Mouse (Mus musculus): Measurements from ENCODE around the gene Aspscr1.
A peak's percentile ranks its signal among the peaks of the same experiment; 100 is the strongest.

The Aspscr1 gene

DNA sequence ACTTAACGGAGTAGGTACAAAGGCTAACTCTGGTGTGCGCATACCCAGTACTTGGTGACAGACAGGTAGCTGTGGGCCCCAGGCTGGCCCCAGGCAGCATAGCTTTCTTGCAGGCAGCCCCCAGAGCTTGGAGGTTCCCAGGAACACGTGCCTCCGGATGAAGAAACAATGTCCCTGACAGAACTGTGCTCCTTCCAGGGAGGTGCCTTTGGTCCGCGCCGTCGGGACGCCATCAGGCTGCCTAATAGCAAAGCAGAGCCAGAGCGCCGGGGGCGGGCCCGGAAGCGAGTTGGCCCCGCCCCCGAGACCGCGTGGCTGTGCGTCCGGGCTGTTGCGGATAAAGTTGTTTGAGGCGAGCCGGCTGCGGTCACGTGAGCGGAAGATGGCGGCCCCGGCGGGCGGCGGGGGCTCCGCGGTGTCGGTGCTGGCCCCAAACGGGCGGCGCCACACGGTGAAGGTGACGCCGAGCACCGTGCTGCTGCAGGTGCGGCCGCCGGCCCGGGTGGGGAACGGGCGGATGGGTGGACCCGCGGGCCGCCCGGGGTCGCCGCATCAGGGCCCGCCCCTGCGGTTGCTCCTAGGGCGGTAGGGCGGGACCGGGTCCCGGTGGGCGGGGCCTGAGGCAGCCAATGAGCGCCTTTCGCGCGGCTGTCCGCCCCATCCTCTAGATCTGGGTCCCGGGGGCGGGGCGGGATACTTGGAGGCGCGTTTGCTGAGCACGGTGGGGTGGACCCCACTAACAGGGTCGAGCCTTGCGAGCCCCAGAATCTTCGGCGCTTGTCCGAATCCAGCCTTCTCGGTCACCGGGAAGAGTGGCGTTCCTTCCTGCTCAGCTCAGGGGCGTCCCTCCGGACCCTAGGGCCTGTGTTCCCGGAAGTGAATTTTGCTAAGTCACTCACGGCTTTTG lies at the start of gene Aspscr1:
TSS of gene Aspscr1 (plus strand) at position 287 of the 907 bp plus-strand sequence.
- peak; percentile 96 for DNase-seq (ENCODE audit: low spot score)

DNA sequence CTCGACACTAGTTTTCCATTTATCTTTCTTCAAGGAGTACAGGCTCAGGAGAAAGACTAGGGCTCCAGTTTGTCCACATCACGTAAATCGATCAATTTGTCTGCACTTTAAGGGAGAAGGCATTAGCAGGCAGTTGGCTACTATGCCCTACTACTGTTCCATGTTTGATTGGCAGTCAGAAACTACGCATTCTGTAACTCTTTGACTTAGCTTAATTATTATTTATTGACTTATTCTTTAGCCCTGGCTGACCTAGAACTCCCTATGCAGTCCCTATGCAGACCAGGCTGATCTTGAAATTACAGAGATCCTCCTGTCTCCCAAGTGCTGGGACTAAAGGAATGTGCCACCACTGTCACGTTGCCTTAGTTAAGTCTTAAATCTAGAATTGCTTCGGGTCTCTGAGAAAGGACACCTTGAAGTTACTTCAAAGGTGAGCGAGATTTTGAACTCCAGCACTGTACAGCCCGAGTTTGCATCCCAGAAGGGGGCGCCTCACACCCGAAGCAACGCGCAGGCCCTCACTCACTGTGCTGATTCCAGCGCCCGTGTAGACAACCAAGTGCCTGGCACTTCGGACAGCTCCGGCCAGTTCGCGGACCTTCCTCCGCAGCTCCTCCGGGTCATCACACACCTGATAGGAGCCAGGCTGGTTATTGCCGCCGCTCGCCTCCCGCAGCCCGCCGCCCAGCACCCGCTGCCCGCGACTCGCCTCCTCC lies 48.7 kb upstream of the Aspscr1 start:
- peak; percentile 77 for DNase-seq (ENCODE audit: low spot score)

DNA sequence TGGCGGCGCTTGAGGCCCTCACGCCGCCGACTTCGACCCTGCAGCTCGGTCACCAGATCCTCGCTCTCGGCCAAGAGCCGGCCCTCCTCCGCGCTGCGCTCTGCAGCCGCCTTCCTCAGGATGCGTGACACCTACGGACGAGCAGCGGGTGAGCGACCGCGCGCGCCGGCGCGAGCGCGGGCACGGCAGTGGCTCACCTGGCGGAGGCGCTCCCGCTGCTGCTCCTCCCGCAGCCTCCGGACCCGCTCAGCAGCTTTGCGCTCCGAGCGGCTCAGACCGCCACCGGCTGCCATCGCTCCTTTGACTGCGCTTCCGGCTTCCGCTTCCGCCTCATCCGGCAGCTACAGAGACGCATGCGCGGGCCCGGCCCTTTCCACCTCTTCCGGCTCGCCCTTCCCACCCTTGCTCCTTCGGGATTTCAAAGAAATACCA lies 48.1 kb upstream of the Aspscr1 start:
- DNase-seq (ENCODE audit: low spot score), result peak; percentile 89

DNA sequence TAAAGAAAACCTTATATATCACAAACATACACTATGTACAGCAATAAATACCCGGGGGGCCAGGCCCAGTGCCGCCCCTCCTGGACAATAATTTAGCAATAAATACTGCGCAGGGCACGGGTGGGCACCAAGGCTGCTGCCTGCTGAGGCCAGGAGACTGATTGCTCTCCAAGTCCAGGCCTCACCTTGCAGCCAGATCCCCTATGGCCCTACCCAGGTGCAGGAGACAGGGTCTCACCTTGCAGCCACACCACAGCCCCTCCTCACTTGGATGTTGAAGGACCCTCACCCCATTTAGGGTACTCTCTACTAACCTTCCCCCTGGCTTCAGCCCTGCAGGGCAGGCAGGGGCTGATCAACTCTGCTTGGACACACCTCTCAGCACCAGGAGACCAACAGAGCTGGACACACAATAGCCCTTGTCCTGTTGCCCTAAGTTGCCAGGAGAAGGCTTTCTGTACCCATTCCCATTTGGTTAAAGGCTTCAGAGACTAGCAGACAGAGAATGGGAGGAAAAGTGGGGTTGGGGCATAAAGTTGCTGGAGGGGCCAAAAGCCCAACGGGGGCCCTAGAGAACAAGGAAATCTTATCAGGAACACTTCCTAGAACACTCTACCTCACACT lies 47.5 kb upstream of the Aspscr1 start, which contains the start of gene Sirt7:
TSS of gene Sirt7 (minus strand) at position 89 of the 624 bp plus-strand sequence.
- DNase-seq (ENCODE audit: low spot score), result no peak

DNA sequence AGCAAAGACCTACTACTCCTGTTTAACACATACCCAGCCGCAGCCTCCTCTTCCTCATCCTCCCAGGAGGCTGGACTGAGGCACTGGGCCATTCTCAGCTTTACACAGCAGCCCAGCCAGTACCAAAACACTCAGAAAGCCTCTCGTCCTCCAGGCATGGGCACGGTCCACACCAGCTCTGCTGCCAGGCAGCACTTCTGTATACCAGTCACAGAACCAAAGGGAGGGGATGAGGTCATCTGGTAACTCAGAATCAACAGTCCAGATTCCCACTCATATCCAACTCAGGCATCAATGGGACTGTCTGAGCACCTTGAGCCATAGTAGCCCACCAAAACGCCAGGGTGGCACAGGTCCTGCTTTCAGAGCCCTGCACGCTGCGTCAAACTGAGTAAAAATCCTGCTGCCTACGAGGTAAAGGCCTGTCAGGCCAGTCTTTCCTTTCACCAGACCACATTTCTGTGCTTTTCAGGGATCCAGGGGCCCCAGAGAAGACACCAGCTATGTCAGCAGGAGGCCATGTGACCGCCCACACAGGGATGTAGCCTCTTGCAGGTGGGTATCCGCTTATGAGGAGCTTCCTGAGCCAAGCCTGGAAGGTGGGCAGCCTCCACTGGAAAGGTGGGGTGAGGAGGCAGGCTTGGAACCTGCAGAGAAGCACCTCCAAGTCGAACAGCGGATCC lies 45.8 kb upstream of the Aspscr1 start:
- DNase-seq (ENCODE audit: low spot score), result no peak

DNA sequence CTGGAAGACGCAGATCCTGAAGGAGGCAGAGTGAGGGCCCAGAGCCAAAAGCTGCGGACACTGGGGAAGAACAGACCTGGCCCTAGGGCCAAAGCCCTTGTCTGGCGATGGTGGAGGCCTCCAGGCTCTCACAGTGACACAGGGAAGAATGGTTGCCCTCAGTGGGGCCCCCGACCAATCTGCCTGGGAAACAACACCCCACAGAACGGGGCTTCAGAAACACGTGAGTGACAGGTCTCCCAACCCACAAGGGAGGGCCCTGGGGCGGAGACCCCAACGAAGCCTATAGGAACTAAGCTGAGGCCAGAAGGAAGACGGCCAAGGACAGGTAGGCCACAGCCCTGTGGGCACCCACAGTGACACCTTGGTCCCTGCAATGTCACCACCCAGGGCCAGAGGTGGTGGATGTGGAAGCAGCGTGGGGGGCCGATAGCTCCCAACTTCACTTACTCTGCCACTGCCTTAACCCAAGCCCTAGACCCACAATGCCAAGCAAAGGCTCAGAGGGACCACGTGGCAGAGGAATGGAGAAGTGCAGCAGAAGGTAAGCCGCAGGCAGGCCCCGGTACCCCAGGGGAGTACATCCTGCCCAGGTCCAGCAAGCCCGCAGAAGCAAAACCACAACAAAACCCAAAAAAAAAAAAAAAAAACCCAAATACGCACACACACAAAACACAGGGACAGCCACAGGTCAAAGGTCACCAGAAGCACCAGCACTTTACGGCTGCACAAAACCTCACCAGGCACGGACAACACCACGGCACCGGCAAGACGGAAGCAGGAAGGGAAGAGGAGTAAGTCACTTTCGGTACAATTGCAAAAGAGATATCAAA lies 45.1 kb upstream of the Aspscr1 start:
- no peak for DNase-seq (ENCODE audit: low spot score)

DNA sequence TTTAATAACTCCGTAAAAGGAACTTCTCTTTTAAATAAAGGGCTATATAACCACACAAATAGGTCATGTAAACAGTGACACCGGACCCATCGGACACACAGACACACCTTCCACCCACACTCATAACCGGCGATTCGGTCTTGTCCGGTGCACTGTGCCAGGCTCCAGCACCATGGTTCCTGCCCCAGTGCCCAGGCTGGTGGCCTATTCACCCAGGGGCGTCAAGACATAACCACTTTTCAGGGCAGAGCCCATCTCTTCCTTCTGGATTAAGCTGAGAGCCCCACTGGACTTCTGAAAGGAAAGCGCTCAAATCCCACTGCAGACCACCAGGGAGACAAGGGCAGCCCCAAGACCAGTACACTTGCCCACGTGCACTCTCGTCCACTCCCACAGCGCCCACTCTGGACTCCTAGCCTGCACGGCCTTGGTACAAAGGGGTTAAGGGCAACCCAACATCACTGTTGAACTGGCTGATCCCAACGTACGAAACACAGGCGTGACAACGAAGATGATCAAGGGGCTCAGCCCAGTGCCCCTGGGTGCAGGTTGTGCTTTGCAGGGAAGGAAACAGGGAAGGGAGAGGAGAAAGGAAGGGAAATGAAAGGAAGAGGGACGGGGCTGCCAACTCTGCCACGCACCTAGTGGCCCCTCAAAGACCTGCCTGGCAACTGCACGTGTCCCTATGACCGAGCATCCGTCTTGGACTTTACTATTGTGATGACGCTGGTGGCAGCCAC lies 44.0 kb upstream of the Aspscr1 start:
- DNase-seq (ENCODE audit: low spot score), result no peak

DNA sequence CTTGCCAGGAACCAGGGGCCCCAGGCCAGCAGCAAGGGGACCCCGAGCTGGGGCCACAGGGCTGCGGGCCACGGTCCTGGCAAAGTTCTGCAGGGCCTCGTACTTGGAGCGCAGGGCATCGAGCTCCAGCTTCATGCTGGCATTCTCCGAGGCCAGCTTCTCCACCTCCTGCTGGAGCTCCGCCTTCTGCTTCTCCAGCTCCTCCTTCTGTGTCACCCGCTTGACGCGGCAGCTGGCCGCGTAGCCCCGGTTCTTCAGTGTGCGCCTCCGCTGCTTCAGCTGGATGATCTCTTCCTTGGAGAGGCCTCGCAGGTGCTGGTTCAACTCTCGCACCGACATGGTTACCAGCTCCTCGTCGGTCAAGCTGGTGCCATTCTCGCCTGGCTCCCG lies 43.4 kb upstream of the Aspscr1 start:
- DNase-seq (ENCODE audit: low spot score), result no peak

DNA sequence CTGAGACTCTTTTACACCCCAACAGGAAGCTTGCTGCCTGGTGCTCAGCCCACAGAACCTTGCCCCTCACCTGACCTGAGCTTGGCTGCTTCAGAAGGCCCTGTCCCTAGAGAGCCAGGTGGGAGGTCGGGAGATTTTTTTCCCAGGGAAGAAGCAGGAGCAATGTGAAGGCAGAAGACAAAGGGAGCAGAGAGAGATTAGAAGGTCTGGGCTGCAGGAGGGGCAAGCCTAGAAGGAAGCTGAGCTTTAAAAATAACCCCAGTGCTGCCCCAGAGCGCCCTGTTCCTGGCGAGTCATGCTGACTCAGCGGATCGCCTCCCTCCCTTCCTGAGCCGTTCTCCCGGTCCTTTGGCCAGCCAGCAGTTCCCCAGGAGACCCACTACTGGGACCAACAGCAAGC lies 42.9 kb upstream of the Aspscr1 start:
- peak; percentile 74 for DNase-seq (ENCODE audit: low spot score)

DNA sequence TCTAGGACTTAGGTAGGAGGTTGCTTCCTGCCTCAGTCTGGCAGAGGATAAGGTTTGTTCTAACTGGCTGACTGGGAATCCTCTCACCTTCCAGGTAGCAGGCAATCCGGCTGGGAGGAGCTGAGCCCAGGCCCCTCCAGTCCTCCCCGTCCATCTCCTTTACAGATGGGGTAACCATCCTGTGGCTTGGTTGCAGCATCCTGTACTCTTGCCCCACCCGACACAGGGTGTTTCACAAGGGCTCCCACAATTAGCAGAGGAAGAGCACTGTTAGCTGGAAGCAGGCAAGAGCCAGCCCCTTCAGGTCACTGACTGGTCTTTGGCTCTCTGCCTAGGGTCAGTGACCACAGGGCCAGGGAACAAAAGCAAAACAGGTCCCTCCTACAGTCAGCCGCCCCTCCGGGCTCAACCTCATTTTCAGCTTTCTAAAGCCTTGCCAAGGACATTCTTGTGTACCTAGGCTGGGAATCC lies 42.3 kb upstream of the Aspscr1 start:
- DNase-seq (ENCODE audit: low spot score), result peak; percentile 77

DNA sequence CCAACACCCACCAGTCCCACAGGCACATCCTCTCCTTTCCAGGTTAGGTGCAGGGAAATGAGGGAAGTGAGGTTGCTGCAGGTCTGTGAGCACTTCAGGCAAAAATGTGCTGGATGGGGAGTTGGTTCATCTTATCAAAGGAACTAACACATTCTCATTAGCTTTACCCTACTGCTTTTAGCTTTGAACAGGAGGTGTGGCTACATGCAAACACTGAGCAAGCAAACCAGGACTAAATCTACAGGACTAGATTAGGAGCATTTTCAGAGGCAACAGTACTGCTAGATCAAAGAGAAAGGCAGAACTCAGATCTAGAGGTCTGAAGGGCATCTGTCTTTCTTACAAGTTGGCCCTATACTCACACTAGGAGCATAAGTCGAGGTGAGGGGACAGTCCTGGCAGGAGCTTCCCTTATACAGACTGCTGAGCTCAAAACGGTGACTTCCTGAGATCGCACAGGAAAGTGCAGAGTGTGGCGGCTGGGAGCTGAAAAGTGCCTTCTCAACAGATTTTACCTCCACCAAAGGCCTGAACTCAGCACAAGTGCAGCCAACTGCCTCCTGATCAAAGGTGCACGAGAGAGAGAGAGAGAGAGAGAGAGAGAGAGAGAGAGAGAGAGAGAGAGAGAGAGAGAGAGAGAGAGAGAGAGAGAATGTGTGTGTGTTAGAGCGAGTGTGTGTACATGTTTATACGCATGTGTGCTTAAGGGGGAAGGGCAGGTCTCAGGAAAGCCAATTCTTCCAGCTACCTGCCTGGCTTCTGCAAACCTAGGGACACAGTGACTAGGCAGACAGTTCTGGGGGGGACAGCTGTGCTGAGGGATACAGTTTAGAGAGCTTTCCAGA lies 41.7 kb upstream of the Aspscr1 start:
- peak; percentile 77 for DNase-seq (ENCODE audit: low spot score)

DNA sequence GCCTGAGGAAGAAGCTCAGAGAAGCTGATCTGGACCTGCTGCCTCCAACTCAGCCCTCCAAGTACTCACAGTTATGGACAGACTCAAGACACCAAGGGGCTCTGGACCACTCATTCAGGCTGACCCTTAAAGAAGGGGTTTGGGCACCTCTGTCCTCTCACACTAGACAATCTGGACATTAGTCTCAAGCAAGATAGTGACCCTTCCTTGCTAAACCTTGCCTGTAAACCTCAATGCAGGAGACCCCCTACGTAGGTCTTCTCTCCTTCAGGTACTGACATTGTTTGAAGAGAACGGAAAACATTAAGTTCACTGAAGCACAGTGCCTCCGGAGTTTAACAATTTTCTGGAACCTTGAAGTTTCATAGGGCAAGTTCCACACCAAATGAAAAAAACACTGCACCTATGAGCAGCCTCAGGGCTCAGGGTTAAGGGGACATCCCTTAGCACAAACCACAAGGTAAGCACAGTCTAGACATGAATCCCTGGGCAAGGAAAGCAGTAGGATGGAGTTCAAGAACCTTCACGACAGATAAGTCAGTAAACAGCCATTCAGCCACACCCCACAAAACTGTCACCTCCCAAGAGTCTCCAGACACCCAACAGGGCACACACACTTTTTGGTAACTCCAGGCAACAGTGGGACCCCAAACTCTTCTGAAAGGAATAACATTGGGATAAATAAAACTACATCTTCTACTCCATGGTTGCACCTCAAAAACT lies 40.9 kb upstream of the Aspscr1 start:
- no peak for DNase-seq (ENCODE audit: low spot score)

DNA sequence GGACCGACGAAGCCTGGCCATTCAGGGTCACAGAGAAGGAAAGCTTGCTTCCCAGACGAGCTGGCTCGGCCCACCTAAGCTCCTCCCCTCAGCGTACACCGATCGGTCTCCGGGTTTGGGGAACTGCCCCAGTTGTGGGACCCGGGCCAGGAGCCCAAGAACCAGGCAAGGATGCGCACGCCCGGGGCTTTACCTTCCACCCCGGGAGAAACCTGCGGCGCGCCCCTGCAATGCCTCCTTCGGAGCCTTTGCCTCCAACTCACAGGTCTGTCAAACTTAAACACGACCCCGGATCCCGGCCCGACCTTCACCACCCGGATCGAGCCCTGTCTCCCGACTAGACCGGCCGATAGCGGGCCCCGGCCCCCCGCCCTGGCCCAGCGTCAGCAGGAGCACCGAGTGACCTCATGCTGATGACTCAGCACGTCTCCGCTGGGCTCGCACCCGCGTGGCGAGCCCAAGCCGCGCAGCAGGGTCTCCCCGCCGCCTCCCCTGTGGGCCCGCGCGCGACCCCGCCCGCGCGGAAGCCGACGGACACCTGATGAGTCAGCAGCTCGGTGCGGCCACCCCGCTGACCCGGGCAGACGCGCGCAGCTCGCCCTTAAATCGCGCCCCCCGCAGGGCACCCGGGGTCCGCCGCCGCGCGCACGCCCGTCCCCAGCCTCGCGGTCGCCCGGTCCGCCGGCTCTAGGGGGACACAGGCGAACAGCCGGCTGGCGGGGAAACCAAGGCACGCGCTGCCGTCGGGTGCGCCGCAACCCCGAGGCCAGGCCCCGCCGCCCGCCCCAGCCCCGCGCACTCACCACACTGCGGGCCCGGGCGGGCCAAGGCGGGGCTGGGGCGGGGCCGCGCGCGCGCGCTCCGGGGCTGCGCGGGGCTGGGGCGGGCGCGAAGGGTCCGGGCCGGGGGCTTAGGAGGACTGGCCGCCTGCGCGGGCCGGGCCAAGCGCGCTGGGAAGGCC lies 39.9 kb upstream of the Aspscr1 start:
- peak; percentile 81 for DNase-seq (ENCODE audit: low spot score)

DNA sequence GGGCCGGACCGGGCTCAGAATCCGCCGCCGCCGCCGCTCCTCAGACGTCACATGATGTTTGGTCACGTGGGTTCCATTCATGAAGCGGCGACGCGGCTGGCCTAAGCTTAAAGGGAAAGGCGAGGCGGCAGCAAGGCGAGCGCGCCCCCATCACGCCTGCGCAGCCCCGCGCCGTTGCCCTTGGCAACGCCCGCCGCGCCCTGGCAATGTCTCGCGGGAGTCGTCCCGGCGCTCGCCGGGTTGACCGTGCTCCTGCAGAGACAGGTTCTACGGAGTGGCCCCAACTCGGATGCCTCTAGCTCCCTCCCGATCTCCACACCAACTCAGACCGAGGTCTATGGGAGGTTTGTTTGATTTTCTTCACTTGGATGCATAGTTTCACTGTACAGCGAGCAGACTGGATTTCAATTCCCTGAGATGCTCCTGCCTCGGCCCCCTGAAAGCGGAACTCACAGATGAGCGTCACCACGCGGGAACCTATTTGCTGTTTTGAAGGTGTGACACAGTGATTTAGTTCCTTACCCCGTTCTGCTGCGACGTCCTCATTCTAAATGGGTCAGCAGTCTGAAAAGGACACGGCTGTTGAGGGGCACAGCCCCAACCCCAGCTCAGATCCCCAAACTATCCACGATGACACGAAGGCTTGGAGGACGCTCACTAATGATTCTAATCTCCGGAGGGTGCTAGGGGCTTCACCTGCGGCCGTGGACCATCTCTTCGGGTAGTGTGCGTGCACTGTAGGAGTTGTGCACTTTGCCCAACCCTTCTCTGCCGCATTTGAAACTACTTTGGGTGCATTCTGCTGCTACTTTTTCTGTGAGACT lies 39.0 kb upstream of the Aspscr1 start, which contains the start of gene Mafg:
TSS of gene Mafg (minus strand) at position 81 of the 824 bp plus-strand sequence.
- DNase-seq (ENCODE audit: low spot score), result peak; percentile 95

DNA sequence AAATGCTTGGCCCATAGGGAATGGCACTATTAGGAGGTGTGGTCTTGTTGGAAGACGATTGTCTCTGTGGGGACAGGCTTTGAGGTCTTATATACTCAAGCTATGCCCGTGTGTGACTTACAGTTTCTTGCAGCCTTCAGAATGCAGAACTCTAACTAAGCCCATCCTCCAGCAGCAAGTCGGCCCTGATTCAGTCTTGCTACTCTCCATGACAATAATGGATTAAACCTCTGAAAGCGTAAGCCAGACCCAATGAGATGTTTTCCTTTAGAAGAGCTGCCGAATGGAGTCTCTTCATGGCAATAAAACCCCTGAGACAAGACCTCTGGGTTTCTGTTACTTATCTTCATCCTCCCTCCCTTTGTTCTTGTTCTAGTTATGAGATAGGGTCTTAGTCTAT lies 38.0 kb upstream of the Aspscr1 start:
- no peak for DNase-seq (ENCODE audit: low spot score)

DNA sequence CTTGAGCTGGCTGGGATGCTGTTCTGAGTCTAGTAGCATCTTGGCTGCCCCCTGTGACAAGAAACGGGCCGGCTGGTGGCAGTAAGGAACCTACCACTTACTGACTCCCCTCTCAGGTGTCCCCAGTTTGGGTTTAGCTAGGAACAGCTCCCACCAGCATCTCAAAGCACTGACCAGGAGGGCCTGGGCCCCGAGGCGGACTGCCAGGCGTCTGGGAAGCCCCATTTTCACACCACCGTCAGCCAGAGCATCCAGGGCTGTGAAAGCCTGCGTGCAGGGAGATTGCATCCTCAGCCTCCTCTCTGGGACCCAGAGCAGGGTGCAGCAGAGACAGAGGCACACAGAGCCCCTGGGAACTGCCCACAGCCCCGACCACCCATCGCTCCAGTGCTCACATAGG lies 31.5 kb upstream of the Aspscr1 start:
- no peak for DNase-seq (ENCODE audit: low spot score)

All from yolk sac, embryonic 10.5 days (tissue).